Mouse (Mus musculus) lung, embryonic 15.5 days (tissue): ENCODE results near the gene Bex6. TPM values are rescaled to one million over a fixed set of nuclear protein-coding genes. Genes with fewer than 3 reads are reported as not detected.
A peak's percentile ranks its signal among the peaks of the same experiment; 100 is the strongest.

Experiments
- ATAC-seq: fragments of 200-750 bp; cut with Nextera tagmentation; 2 replicates; pipeline ENCODE4 v1.8.0; 2017; ENCODE audit warnings: moderate number of reproducible peaks, borderline replicate concordance; ENCODE audit not compliant: low FRiP score, low TSS enrichment; ENCODE audit errors: extremely low read depth
- H3K27ac ChIP-seq: fragments of 300-500 bp; sonication (generic); 2 replicates; pipeline ENCODE4 v1.5.1; 2015; ENCODE audit warnings: moderate library complexity, mild to moderate bottlenecking, inconsistent platforms
- H3K27me3 ChIP-seq: fragments of 300-500 bp; sonication (generic); 2 replicates; pipeline ENCODE4 v1.6.1; 2015; ENCODE audit warnings: inconsistent platforms
- H3K36me3 ChIP-seq: fragments of 300-500 bp; sonication (generic); 2 replicates; pipeline ENCODE4 v1.6.1; 2015; ENCODE audit warnings: inconsistent platforms
- H3K4me1 ChIP-seq: fragments of 300-500 bp; sonication (generic); 2 replicates; pipeline ENCODE4 v1.6.1; 2015; ENCODE audit warnings: inconsistent platforms
- H3K4me2 ChIP-seq: fragments of 300-500 bp; sonication (generic); 2 replicates; pipeline ENCODE4 v1.6.1; 2015; ENCODE audit warnings: inconsistent platforms, mild to moderate bottlenecking, moderate library complexity
- H3K4me3 ChIP-seq: fragments of 300-500 bp; sonication (generic); 2 replicates; pipeline ENCODE4 v1.5.1; 2015; ENCODE audit warnings: mild to moderate bottlenecking, inconsistent platforms
- H3K9ac ChIP-seq: fragments of 300-500 bp; sonication (generic); 2 replicates; pipeline ENCODE4 v1.6.1; 2015; ENCODE audit warnings: inconsistent platforms
- H3K9me3 ChIP-seq: fragments of 300-500 bp; sonication (generic); 2 replicates; pipeline ENCODE4 v1.6.1; 2016; ENCODE audit warnings: inconsistent platforms
- WGBS: fragments of 180-500 bp; shearing (Covaris S2); methylation state at CpG from one replicate; pipeline ENCODE4 v1.1.7; 2015; 5-methylcytosine and 5-hydroxymethylcytosine counted together
- polyA plus RNA-seq: library from polyadenylated mRNA; unstranded; fragments of >200 nt; fragmentation: Nextera tagmentation; extraction: Ambion mirVana; gene quantifications from 2 replicates; pipeline ENCODE4 v1.2.1, GENCODE M21; 2015

Bex6 gene
- polyA plus RNA-seq, 1 experiment from 2014 or later = 0.20 TPM

- WGBS = 49% methylated on average over 18 of the region's 18 CpGs
- ATAC-seq = peak; percentile 49; the same call in 1 of the 2 replicates
- H3K9me3 ChIP-seq = no peaks in the 10 kb centered on the region
Observed at GRCm38 (mm10) chr16:32176896-32177686, 2.5 kb upstream of the Bex6 start.

GRCm38 (mm10) chr16:32186056-32186455 is 6.4 kb downstream of the Bex6 start:
- H3K4me1 ChIP-seq = 0 out of 2 replicates have a peak, but pooled peaks cover 4% of the 10 kb centered on the region
- no peak overlapping the region for H3K4me2 ChIP-seq
- no peaks in the 10 kb centered on the region for H3K36me3 ChIP-seq
- H3K27ac ChIP-seq = no peak overlapping the region
- H3K9ac ChIP-seq = no peak overlapping the region
- 94% methylated on average over 5 of the region's 5 CpGs for WGBS
- H3K27me3 ChIP-seq = no peaks in the 10 kb centered on the region
- no peak overlapping the region for H3K4me3 ChIP-seq
- no peak for ATAC-seq
- no peaks in the 10 kb centered on the region for H3K9me3 ChIP-seq

More at GRCm38 (mm10) chr16:32176896-32177686, 2.5 kb upstream of the Bex6 start:
- no peaks in the 10 kb centered on the region for H3K27me3 ChIP-seq
- no peak overlapping the region for H3K4me3 ChIP-seq
- H3K9ac ChIP-seq = no peak overlapping the region
- H3K36me3 ChIP-seq = no peaks in the 10 kb centered on the region
- peak overlapping the region; percentile 37; the same call in 1 of the 2 replicates for H3K4me2 ChIP-seq
- H3K27ac ChIP-seq = peak overlapping the region; percentile 73
- H3K4me1 ChIP-seq = 0 out of 2 replicates have a peak, but pooled peaks cover 4% of the 10 kb centered on the region

- ATAC-seq = no peak
- H3K9me3 ChIP-seq = no peaks in the 10 kb centered on the region
- 0 out of 2 replicates have a peak overlapping the region, but pooled peaks have one; percentile 10 for H3K27ac ChIP-seq
- no peak overlapping the region for H3K9ac ChIP-seq
- no peaks in the 10 kb centered on the region for H3K36me3 ChIP-seq
- no peak overlapping the region for H3K4me3 ChIP-seq
- H3K27me3 ChIP-seq = no peaks in the 10 kb centered on the region
- H3K4me2 ChIP-seq = no peak overlapping the region
- H3K4me1 ChIP-seq = 0 out of 2 replicates have a peak, but pooled peaks cover 4% of the 10 kb centered on the region
- WGBS = 36% methylated on average over 6 of the region's 6 CpGs
Observed at GRCm38 (mm10) chr16:32189109-32189508, 9.5 kb downstream of the Bex6 start.

GRCm38 (mm10) chr16:32190011-32190441 is 10.4 kb downstream of the Bex6 start:
- Histone ChIP-seq H3K9me3 (no peaks in the 10 kb centered on the region), H3K36me3 (no peaks in the 10 kb centered on the region), H3K4me1 (0 out of 2 replicates have a peak, but pooled peaks cover 4% of the 10 kb centered on the region), H3K4me3 (no peak overlapping the region), H3K27ac (no peak overlapping the region), H3K4me2 (no peak overlapping the region), H3K9ac (no peak overlapping the region), H3K27me3 (no peaks in the 10 kb centered on the region)
- WGBS = 59% methylated on average over 12 of the region's 12 CpGs
- ATAC-seq = no peak

GRCm38 (mm10) chr16:32200256-32201003 is 20.8 kb downstream of the Bex6 start:
- WGBS = 45% methylated on average over 21 of the region's 21 CpGs
- Histone ChIP-seq H3K4me3 (peak overlapping the region; percentile 33), H3K9me3 (no peaks in the 10 kb centered on the region), H3K36me3 (no peaks in the 10 kb centered on the region), H3K4me1 (no peaks in the 10 kb centered on the region), H3K9ac (no peak overlapping the region), H3K4me2 (peak overlapping the region; percentile 34), H3K27ac (peak overlapping the region; percentile 85), H3K27me3 (no peaks in the 10 kb centered on the region)
- ATAC-seq = peak; percentile 65

GRCm38 (mm10) chr16:32201004-32201325 is 21.3 kb downstream of the Bex6 start:
- Histone ChIP-seq H3K4me2 (peak overlapping the region; percentile 34), H3K4me3 (peak overlapping the region; percentile 33), H3K9me3 (no peaks in the 10 kb centered on the region), H3K27ac (peak overlapping the region; percentile 85), H3K4me1 (no peaks in the 10 kb centered on the region), H3K27me3 (no peaks in the 10 kb centered on the region), H3K36me3 (no peaks in the 10 kb centered on the region), H3K9ac (no peak overlapping the region)
- WGBS = 55% methylated on average over 9 of the region's 9 CpGs
- ATAC-seq = peak; percentile 39

GRCm38 (mm10) chr16:32202681-32203080 is 23.1 kb downstream of the Bex6 start:
- Histone ChIP-seq H3K4me1 (no peaks in the 10 kb centered on the region), H3K9me3 (no peaks in the 10 kb centered on the region), H3K27me3 (no peaks in the 10 kb centered on the region), H3K4me2 (no peak overlapping the region), H3K36me3 (no peaks in the 10 kb centered on the region), H3K27ac (no peak overlapping the region), H3K9ac (no peak overlapping the region), H3K4me3 (no peak overlapping the region)
- no peak for ATAC-seq
- 80% methylated on average over 6 of the region's 6 CpGs for WGBS

- Histone ChIP-seq H3K4me1 (no peaks in the 10 kb centered on the region), H3K27me3 (no peaks in the 10 kb centered on the region), H3K27ac (no peak overlapping the region), H3K9ac (no peak overlapping the region), H3K36me3 (no peaks in the 10 kb centered on the region), H3K4me2 (no peak overlapping the region), H3K9me3 (no peaks in the 10 kb centered on the region; the same call in 1 of the 2 replicates), H3K4me3 (no peak overlapping the region)
- no peak for ATAC-seq
- WGBS = 55% methylated on average over 3 of the region's 3 CpGs
Observed at GRCm38 (mm10) chr16:32204902-32205301, 25.3 kb downstream of the Bex6 start.

GRCm38 (mm10) chr16:32214156-32214555 is 34.5 kb downstream of the Bex6 start:
- no peaks in the 10 kb centered on the region for H3K27me3 ChIP-seq
- H3K4me3 ChIP-seq = no peak overlapping the region
- no peak overlapping the region for H3K27ac ChIP-seq
- H3K9me3 ChIP-seq = peaks cover 3% of the 10 kb centered on the region; the same call in 1 of the 2 replicates
- H3K9ac ChIP-seq = no peak overlapping the region
- ATAC-seq = no peak
- H3K36me3 ChIP-seq = no peaks in the 10 kb centered on the region
- no peak overlapping the region for H3K4me2 ChIP-seq
- no peaks in the 10 kb centered on the region for H3K4me1 ChIP-seq

GRCm38 (mm10) chr16:32214804-32215576 is 35.4 kb downstream of the Bex6 start:
- Histone ChIP-seq H3K4me2 (no peak overlapping the region), H3K9me3 (0 out of 2 replicates have a peak, but pooled peaks cover 3% of the 10 kb centered on the region), H3K4me3 (no peak overlapping the region), H3K4me1 (no peaks in the 10 kb centered on the region), H3K27ac (no peak overlapping the region), H3K36me3 (no peaks in the 10 kb centered on the region), H3K27me3 (no peaks in the 10 kb centered on the region), H3K9ac (no peak overlapping the region)
- ATAC-seq = no peak
- WGBS = 70% methylated on average over 17 of the region's 17 CpGs

GRCm38 (mm10) chr16:32221803-32222202 is 42.2 kb downstream of the Bex6 start:
- ATAC-seq = no peak
- Histone ChIP-seq H3K4me1 (no peaks in the 10 kb centered on the region), H3K36me3 (no peaks in the 10 kb centered on the region), H3K4me3 (no peak overlapping the region), H3K27me3 (no peaks in the 10 kb centered on the region), H3K4me2 (no peak overlapping the region), H3K9ac (no peak overlapping the region), H3K27ac (no peak overlapping the region), H3K9me3 (no peaks in the 10 kb centered on the region)
- WGBS = 70% methylated on average over 4 of the region's 4 CpGs
